Mouse (Mus musculus) Patski (cell line): ENCODE data around the gene Nhs. TPM values are rescaled to one million over a fixed set of nuclear protein-coding genes. Genes with fewer than 3 reads are reported as not detected.

Experiments
- ATAC-seq: fragments of 100-300 bp; one replicate; pipeline ENCODE4 v1.8.0; 2021
- CTCF ChIA-PET: fragments of 350-600 bp; sonication (Branson Sonifier 250); formaldehyde crosslinking; loops from one replicate; lab custom pipeline; 2022; ENCODE audit warnings: inconsistent platforms; lab: Charles Lee
- POLR2A ChIA-PET: fragments of 350-600 bp; sonication (Branson Sonifier 250); formaldehyde crosslinking; loops from one replicate; lab custom pipeline; 2022; ENCODE audit warnings: antibody characterized with exemption, inconsistent platforms; lab: Charles Lee
- DNase-seq: peaks from one replicate; pipeline ENCODE4 v3.0.0-alpha.2; 2011; ENCODE audit warnings: low read depth, low spot score
- H3K27me3 ChIP-seq: fragments of 371-371 bp; one replicate; pipeline ENCODE4 v1.5.1; 2021
- CTCF ChIP-seq: fragments of 100-300 bp; IDR thresholded peaks from one replicate; pipeline ENCODE4 v1.5.1; 2021
- in situ Hi-C: fragments of 300-500 bp; cut with MboI; formaldehyde crosslinking; loops from 3 replicates; pipeline ENCODE4 v1.11.1; 2018; ENCODE audit warnings: low pct_unique_long_range_greater_than_20kb, mixed read lengths
- polyA plus RNA-seq: library from polyadenylated mRNA; unstranded; gene quantifications from one replicate; pipeline ENCODE4 v1.2.3, GENCODE M21; 2021

Gene Nhs
- polyA plus RNA-seq, 1 experiment from 2014 or later, result 5.5 TPM

DNA sequence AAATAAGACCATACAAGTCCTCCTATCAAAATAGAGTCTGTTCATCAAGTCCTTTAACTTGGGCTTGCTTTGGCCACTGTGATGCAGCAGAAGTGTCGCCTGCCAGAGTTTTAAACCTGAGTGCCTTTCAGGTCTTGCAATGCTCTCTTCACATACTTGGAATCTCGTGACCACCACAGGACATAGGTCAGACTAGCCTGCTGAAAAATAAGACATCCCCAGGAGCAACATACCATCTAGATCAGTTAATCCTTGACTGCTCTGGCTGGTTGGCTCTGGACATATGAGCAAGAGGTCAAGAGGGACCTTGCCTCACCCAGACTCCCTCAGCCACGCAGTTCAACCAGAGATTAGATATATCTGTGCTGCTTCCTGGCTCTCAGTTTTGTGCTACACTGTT is 137.8 kb downstream of the Nhs start:
- H3K27me3 ChIP-seq, result peaks cover 5% of the 10 kb centered on the region
- ATAC-seq, result peak; percentile 8
- CTCF ChIA-PET, result interaction anchor here (1.6 to 1.9 kb wide), 2 partner anchors 12 to 15 kb away, joined by 5 to 6 read pairs; no protein-coding TSS in a partner anchor
- no peak for TF ChIP-seq CTCF
- POLR2A ChIA-PET, result no interaction called here
- DNase-seq, result no peak
- in situ Hi-C loops, result no loop called here

- in situ Hi-C loops, result no loop called here
- ATAC-seq (no peak), DNase-seq (no peak)
- ChIA-PET CTCF (interaction anchor here (1.6 to 1.9 kb wide), 2 partner anchors 14 kb away, joined by 5 to 6 read pairs; no protein-coding TSS in a partner anchor), POLR2A (no interaction called here)
- peaks cover 5% of the 10 kb centered on the region for H3K27me3 ChIP-seq
- no peak for TF ChIP-seq CTCF
Measured at GRCm38 (mm10) chrX:162020039-162020566, 139.4 kb downstream of the Nhs start.

DNA sequence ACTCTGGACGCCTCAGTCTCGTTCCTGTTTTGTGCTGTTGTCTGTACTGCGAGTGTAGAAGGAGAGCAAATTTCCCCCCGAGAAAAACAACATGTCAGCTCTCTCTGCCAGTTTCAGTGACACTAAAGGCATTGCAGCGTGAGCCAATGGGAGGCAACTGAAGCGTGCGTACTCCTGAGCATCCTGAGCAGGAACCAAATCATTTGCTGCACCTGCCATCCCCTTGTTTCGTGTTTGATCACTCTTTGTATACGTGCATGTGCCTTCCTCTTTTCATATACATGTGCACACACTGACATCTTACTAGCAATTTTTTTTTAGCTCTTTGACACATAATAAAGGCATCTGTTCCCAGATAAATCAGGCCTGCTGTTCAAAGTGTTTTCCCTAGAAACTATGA is 142.1 kb downstream of the Nhs start:
- in situ Hi-C loops, result no loop called here
- CTCF ChIA-PET, result interaction anchor here (2.0 kb wide), 1 partner anchor 37 kb away, joined by 4 read pairs; no protein-coding TSS in a partner anchor
- TF ChIP-seq CTCF, result no peak
- POLR2A ChIA-PET, result no interaction called here
- no peaks in the 10 kb centered on the region for H3K27me3 ChIP-seq
- DNase-seq, result no peak
- no peak for ATAC-seq

DNA sequence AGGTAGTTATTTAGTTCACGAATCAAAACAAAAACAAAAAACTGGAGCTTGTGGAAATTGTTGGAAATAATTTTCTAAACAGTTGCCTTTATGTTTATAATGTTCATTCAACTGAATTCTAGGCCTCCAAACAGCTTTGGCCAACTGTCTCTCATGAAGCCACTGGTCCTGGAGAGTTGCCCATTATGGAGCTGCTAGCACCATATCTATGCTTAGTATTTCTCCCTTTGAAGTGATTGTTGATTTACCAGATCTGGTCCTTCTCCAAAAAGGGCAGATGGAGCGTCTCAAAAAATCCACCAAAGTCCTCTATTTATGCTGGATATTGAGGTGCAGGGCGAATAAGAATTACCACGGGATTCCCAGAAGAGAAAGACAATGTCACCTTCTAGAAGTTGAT is 147.0 kb downstream of the Nhs start:
- no peaks in the 10 kb centered on the region for H3K27me3 ChIP-seq
- ATAC-seq (no peak), DNase-seq (no peak)

DNA sequence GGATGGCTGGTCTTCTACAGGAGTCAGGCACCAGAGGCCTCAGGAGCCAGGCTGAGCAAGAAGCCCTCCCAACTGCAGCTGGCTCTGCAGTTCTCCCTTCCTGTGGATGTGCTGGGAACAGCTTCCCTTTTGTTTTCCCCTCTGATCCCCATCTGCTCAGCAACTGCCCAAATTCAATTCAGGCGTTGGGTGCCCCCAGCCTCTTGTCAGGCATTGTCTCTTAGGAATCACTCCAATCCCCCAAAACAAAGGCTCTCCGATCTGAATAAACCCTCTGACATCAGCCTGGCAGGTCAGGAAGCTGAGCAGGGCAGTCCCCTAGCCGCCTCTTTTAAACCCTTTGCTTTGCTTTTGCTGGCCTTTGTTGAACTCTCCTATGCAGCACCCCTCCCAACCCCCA is 149.7 kb downstream of the Nhs start:
- no peak for DNase-seq
- CTCF ChIA-PET, result interaction anchor here (2.6 kb wide), 1 partner anchor 17 kb away, joined by 8 read pairs; no protein-coding TSS in a partner anchor
- ATAC-seq, result no peak
- POLR2A ChIA-PET, result no interaction called here
- in situ Hi-C loops, result no loop called here
- no peaks in the 10 kb centered on the region for H3K27me3 ChIP-seq
- no peak for TF ChIP-seq CTCF

More for the DNA sequence above, 147.0 kb downstream of the Nhs start:
- ChIA-PET CTCF (no interaction called here), POLR2A (no interaction called here)
- no peak for TF ChIP-seq CTCF
- in situ Hi-C loops, result no loop called here

DNA sequence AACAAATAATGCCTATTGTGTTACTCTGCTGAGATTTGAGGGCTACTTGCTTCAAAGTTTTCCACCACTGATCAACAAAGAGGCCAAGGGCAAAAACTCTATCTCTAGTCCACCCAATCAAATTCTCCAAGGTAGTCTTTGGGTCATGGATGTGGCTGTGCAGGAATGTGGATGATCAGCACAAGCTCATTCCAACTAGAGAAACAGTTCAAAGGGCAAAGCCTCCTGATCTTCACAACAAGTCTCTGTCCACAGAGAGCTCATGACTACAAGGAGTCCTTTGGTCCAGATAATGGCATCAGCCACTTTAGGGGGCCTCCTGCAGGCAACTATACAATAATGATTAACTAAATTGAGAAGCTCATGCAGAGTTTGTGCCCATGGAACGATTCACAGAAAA is 155.7 kb downstream of the Nhs start:
- ATAC-seq (peak; percentile 82), DNase-seq (no peak)
- CTCF ChIA-PET, result no interaction called here
- TF ChIP-seq CTCF, result no peak
- POLR2A ChIA-PET, result no interaction called here
- in situ Hi-C loops, result no loop called here
- no peaks in the 10 kb centered on the region for H3K27me3 ChIP-seq

GRCm38 (mm10) chrX:161998876-161999275 is 160.7 kb downstream of the Nhs start:
- POLR2A ChIA-PET, result no interaction called here
- in situ Hi-C loops, result no loop called here
- no peak for ATAC-seq
- DNase-seq, result no peak
- no peaks in the 10 kb centered on the region for H3K27me3 ChIP-seq
- TF ChIP-seq CTCF, result no peak
- CTCF ChIA-PET, result no interaction called here

- CTCF ChIA-PET, result no interaction called here
- peak; percentile 58 for ATAC-seq
- no peaks in the 10 kb centered on the region for H3K27me3 ChIP-seq
- no peak for DNase-seq
- TF ChIP-seq CTCF, result no peak
- in situ Hi-C loops, result no loop called here
- POLR2A ChIA-PET, result no interaction called here
Measured at GRCm38 (mm10) chrX:161997170-161997795, 162.2 kb downstream of the Nhs start.

GRCm38 (mm10) chrX:161990171-161990570 is 169.4 kb downstream of the Nhs start:
- TF ChIP-seq CTCF, result no peak
- ChIA-PET POLR2A (no interaction called here), CTCF (no interaction called here)
- peaks cover 12% of the 10 kb centered on the region for H3K27me3 ChIP-seq
- DNase-seq, result no peak
- ATAC-seq, result no peak
- in situ Hi-C loops, result no loop called here

DNA sequence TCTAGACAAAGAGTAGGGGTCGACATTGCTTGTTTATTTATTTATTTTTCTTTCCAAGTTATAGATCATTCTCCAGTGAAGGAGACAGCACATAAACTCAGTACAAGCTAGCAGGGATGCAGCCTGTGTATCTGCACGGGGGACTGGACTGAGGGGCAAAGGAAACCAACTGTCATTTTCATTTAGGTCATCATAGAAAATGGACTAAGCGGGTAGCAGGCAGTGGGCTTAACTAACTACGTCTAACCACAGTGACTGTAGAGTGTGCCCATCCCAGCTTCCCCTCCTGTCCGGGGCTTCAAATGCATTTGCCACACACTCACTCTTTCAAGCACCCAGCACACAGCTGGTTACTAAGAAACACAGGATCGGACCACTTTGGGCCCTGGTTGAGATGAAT is 174.6 kb downstream of the Nhs start:
- DNase-seq (no peak), ATAC-seq (no peak)
- ChIA-PET POLR2A (no interaction called here), CTCF (no interaction called here)
- H3K27me3 ChIP-seq, result peaks cover 12% of the 10 kb centered on the region
- TF ChIP-seq CTCF, result no peak
- in situ Hi-C loops, result no loop called here

DNA sequence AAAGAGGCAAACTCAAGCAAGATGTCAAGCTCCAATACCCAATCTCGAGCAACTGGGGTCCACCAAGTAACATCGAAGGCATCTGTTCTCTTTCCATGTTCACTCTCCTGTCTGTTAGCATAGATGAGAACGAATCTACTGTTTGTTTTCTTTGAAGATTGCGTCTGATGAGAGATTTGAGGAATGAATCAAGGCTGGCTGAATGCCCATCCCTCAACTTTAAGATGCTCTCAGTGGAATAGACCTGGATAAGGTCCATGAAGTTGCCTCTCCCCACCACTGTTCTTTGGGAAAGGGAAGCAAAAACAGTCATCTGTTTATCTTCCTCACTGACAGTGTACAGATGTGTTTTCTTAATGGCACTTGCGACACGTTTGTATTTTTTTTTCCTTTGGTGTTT is 178.1 kb downstream of the Nhs start:
- ChIA-PET CTCF (no interaction called here), POLR2A (no interaction called here)
- in situ Hi-C loops, result no loop called here
- peaks cover 10% of the 10 kb centered on the region for H3K27me3 ChIP-seq
- TF ChIP-seq CTCF, result no peak
- ATAC-seq (no peak), DNase-seq (no peak)
